Mouse (Mus musculus) MEL-GATA-1-ER (cell line): ENCODE data around the gene Gm49711.
A peak's percentile ranks its signal among the peaks of the same experiment; 100 is the strongest.
"Not testable (repeated sequence)": the region's sequence is repeated elsewhere in the genome, so short reads cannot be mapped to it uniquely, and the experiment has no call there.

Experiments used
- DNase-seq: peaks from one replicate; pipeline ENCODE4 v3.0.0-alpha.2; 2012; ENCODE audit warnings: low read depth; ENCODE audit errors: extremely low read depth

The Gm49711 gene

GRCm38 (mm10) chr16:92062832-92063231 is 4.7 kb downstream of the Gm49711 start:
- DNase-seq = no peak

- no peak for DNase-seq
Measured at GRCm38 (mm10) chr16:92064801-92065200, 6.7 kb downstream of the Gm49711 start.

DNA sequence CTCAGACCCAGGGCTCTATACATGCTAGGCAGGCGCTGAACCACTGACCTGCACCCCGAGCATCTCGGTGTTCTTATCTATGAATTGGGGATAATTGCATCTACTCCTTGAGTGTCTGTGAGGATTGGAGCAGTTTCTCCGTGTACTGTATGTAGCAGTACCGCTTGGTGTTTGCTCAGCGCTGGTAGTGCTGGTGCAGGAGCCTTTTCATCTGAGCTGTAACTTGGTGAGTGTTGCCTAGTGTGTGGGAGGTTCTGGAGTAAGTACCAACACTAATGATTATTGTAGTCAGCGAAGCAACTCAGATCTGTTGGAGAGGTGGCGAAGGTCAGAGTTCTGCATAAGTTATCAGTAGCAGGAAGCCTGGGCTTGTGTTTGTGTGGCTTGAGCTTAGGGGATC is 12.2 kb downstream of the Gm49711 start:
- DNase-seq = no peak

DNA sequence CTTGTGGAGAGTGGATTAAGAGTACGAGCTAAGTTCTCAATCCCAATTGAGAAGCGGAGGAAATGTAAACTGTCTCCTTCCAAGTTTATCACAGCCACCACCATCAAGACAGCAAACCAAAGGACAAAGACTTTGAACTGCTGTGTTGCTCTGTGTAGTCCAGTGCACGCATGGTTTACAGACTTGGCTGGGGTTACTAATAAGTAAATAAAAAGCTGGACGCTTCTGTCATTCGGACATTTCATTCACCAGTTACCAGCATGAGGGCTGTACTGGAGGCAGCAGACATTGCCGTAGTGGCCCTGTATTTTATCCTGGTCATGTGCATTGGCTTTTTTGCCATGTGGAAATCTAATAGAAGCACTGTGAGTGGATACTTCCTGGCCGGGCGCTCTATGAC is 18.7 kb downstream of the Gm49711 start:
- no peak for DNase-seq

GRCm38 (mm10) chr16:92083771-92084453 is 25.8 kb downstream of the Gm49711 start:
- no peak for DNase-seq

- no peak for DNase-seq
Measured at GRCm38 (mm10) chr16:92089225-92089624, 31.1 kb downstream of the Gm49711 start.

DNA sequence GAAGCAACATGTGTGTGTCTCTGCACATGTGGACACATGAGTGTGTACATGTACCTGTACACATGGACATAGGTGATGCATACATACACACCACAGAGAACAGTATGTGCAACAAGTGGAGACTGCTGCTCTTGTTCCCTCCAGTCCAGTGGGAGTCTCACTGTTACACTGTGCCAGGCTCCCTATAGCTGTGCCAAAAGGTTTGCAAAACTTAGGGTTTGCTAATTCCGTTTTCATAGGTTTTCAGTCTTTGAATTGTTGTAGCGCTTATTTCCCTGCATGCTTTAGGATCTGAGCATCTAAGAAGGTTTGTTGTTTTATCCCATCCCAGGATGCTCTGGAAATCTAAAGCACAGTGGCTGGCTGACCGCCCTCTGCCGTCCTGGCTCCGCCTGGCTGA is 33.8 kb downstream of the Gm49711 start:
- no peak for DNase-seq

GRCm38 (mm10) chr16:92098351-92099051 is 40.4 kb downstream of the Gm49711 start:
- no peak for DNase-seq

GRCm38 (mm10) chr16:92099598-92099997 is 41.5 kb downstream of the Gm49711 start:
- DNase-seq = no peak

DNA sequence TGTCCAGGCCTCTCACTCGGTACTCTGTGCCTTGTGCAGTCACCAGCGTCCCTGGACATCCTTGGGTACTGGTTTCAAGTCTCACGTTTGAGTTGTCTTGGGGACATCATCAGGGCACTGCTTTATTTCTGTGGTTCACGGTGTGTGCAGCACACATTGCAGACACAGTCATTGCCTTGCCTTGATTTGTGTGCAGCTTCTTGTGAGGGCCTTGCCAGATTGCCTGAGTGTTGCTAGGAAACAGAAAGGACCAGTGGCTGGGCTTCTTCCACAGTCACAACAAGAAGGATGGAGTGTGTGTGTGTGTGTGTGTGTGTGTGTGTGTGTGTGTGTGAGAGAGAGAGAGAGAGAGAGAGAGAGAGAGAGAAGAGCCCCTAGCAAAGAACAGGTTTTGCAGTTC is 42.0 kb downstream of the Gm49711 start:
- no peak for DNase-seq

GRCm38 (mm10) chr16:92102115-92102514 is 44.0 kb downstream of the Gm49711 start:
- DNase-seq = no peak

- DNase-seq = not testable (repeated sequence)
Measured at GRCm38 (mm10) chr16:92102931-92103330, 44.8 kb downstream of the Gm49711 start.

DNA sequence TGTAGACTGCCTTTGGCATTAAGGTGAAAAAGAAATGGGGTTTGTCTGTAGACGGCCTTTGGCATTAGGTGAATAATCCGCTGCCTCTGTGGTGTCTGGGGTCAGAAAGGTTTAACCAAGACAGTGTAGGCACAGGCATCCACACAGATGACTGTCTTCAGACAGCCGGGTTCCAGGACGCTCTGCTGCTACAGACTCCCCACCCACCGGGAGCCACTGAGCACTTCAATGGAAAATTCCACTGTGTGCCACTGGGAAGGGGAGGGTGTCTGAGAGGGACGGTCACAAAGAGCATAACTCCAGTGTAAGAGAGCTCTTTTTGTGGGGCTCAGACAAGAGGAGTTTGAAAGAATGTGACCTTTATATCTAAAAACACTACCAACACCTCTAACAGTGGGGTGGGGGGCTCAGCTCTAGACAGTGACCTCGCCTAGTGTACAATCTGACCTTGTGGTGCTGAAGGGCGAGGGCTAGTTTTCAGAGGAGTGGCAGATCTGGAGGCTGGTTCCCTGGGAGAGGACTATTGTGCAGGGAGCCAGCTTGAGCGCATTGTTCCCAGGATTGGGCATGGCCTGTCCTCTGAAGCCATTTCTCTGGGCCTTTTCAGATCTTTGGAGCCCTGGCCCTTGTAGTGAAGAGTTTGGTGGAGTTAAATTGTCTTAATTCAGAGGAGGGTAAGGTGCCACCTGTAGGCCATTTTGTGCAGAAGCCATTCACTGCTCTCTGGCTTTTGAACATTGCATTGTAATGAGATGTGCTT is 45.6 kb downstream of the Gm49711 start:
- DNase-seq = no peak

DNA sequence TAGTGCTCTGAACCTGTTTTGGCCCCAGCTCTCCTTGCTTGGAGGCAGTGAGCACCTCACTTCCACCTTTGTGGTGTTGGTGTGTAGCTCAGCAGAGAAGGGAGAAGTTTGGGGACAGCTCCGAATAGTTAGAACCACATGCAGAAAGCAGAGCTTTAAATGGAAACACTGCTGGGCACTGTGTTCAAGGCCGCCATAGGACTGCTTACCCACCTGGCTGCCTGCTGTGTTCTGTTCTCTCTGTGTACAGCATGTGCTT is 46.1 kb downstream of the Gm49711 start:
- no peak for DNase-seq

GRCm38 (mm10) chr16:92104951-92105350 is 46.8 kb downstream of the Gm49711 start:
- DNase-seq = no peak

DNA sequence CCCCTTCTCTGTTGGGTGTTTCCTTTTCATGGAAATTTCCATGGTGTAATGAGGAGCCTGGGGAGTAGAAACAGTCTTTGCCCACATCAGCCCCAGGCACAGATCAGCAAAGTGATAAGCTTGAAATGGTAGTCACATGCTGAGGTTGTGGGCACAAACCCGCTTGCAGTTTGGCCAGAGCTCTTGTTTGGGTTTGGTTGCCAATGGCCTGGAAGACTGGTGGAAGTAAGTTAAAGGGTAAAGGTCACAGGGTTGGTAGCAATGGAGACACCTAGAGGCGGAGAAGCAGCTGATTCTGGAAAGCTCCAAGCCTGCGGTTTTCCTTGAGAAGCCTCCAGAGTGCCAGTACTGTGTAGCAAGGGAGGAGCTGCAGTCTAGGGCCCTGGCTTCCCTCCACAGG is 47.5 kb downstream of the Gm49711 start:
- no peak for DNase-seq

GRCm38 (mm10) chr16:92107346-92107745 is 49.2 kb downstream of the Gm49711 start:
- no peak for DNase-seq

DNA sequence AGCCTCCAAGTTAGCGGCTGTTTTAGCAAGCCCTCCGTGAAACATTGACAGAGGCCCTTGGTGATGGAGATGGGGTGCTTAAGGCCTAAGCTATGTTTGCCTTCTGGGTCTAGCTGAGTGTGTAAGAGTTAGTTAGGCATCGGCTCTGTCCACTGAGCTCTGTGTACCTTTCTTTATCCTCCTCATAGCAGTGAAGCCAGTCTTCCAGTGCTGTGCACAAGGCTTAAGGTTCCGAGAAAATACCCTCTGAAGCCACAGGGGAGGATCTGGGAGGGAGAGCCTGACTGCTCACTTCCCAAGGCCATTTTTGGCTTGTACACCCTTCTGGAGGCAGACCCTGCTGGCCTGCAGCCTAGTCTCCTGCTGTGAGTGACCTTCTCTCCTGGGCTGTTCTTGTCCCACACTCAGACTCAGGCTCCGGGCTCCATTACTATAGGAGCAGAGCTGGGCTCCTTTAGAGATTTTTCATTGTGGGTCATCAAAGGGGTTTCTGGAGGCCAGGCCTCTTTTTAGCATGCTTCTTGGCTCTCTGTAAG is 56.7 kb downstream of the Gm49711 start:
- no peak for DNase-seq

DNA sequence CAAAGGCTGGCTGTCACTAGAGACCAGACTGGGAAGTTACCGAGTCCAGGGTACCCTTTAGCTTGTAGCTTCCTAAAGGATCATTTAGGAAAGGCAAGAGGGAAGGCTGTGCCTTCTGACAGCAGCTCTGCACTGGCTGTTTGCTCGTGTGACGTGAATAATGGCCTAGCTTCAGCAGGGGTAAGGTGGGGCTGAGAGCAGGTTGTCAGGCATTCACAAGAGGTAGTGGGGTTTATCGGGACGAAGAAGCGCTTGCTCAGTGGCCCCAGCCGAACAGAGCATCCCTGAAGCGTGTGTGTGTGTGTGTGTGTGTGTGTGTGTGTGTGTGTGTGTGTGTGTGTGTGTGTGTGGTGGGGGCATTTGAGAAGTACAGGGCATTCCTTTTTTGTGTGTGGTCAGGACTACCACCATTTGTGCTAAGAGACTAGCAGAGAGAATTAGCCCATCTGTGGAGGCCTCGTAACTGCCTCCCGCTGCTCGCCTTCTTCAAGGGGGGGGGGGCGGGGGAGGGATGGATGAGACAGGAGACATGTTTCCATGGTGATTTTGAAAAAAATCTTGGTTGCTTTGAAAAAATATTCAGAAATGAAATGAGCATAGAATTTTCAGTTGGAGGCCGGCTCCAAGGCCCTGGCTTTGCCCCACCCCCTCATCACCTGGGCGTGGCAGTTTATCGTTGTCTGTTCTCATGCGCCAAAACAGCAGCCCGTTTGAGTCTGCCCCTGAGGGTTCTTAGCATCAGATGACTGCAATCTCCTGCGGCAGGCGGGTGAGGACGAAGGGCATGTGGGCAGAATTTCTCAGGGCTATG is 57.7 kb downstream of the Gm49711 start:
- peak; percentile 16 for DNase-seq

DNA sequence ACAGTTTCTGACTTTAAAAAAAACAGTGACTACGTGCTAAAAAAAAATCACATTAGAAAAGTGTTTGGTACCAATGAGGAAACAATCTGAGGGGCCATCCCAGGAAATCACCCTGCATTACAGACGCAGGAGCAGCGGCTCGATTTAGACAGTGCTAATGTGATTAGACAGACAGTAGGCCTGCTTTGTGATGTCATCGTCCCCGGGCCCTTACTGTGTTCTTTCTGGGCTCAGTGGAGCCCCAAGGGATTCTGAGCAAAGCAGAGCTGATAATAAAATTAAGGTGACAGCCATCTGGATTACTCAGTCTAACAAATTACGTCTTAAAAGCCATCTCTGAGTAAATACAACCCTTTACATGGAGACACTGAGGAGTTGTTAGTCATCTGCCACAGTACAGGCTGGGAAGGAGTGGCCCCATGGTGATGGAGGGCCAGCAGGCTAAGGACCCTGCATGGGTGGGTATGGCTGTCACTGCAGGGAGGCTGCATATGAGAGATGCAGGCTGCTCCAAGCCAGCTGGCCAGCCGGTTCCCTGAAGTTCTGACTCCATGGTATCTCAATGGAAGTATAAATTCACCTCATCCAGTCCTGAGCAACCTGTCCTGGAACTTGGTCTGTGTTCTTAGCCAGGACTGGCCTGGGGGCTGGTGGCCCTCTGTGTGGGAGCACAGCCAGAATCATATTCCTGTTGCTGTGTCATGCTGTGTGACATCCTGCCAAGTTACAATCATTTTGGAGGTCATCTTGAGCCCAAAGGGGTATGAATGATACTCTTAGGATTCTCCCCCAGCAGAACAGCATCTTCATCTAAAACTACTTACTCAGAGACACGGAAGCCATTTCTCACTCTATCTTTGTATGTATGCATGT is 59.5 kb downstream of the Gm49711 start:
- DNase-seq = no peak
